Mouse (Mus musculus) embryonic facial prominence, embryonic 13.5 days (tissue): Measurements from ENCODE around the gene Cd248. TPM values are rescaled to one million over a fixed set of nuclear protein-coding genes. Genes with fewer than 3 reads are reported as not detected.
A peak's percentile ranks its signal among the peaks of the same experiment; 100 is the strongest.
"Not testable (repeated sequence)": the region's sequence is repeated elsewhere in the genome, so short reads cannot be mapped to it uniquely, and the experiment has no call there.

Experiments used
- ATAC-seq: fragments of 200-750 bp; cut with Nextera tagmentation; 2 replicates; pipeline ENCODE4 v1.8.0; 2017; ENCODE audit warnings: low read depth; ENCODE audit not compliant: insufficient number of reproducible peaks, insufficient read depth, low FRiP score, low TSS enrichment
- H3K27ac ChIP-seq: fragments of 300-500 bp; sonication (generic); 2 replicates; pipeline ENCODE4 v1.5.1; 2015; ENCODE audit warnings: moderate library complexity, mild to moderate bottlenecking, inconsistent platforms
- H3K27me3 ChIP-seq: fragments of 300-500 bp; sonication (generic); 2 replicates; pipeline ENCODE4 v1.6.1; 2015; ENCODE audit warnings: mild to moderate bottlenecking, inconsistent platforms
- H3K36me3 ChIP-seq: fragments of 300-500 bp; sonication (generic); 2 replicates; pipeline ENCODE4 v1.6.1; 2015; ENCODE audit warnings: mild to moderate bottlenecking, inconsistent platforms
- H3K4me1 ChIP-seq: fragments of 300-500 bp; sonication (generic); 2 replicates; pipeline ENCODE4 v1.6.1; 2015; ENCODE audit warnings: inconsistent platforms
- H3K4me2 ChIP-seq: fragments of 300-500 bp; sonication (generic); 2 replicates; pipeline ENCODE4 v1.6.1; 2015; ENCODE audit warnings: moderate library complexity, mild to moderate bottlenecking, inconsistent platforms
- H3K4me3 ChIP-seq: fragments of 300-500 bp; sonication (generic); 2 replicates; pipeline ENCODE4 v1.5.1; 2015; ENCODE audit warnings: mild to moderate bottlenecking, inconsistent platforms
- H3K9ac ChIP-seq: fragments of 300-500 bp; sonication (generic); 2 replicates; pipeline ENCODE4 v1.6.1; 2015; ENCODE audit warnings: mild to moderate bottlenecking, inconsistent platforms
- H3K9me3 ChIP-seq: fragments of 300-500 bp; sonication (generic); 2 replicates; pipeline ENCODE4 v1.6.1; 2016; ENCODE audit warnings: inconsistent platforms
- WGBS: fragments of 180-500 bp; shearing (Covaris S2); methylation state at CpG from one replicate; pipeline ENCODE4 v1.1.7; 2015; ENCODE audit warnings: mixed read lengths; 5-methylcytosine and 5-hydroxymethylcytosine counted together
- polyA plus RNA-seq: library from polyadenylated mRNA; unstranded; fragments of >200 nt; fragmentation: Nextera tagmentation; extraction: Ambion mirVana; gene quantifications from 2 replicates; pipeline ENCODE4 v1.2.1, GENCODE M21; 2015

Cd248 gene
- polyA plus RNA-seq, 1 experiment from 2014 or later, result 90.6 TPM

GRCm38 (mm10) chr19:5084834-5085144, 16.9 kb downstream of the Cd248 start:
- peaks cover 1% of the 10 kb centered on the region for H3K36me3 ChIP-seq
- H3K9me3 ChIP-seq, result no peaks in the 10 kb centered on the region
- peaks cover 68% of the 10 kb centered on the region for H3K27me3 ChIP-seq
- H3K9ac ChIP-seq, result peak overlapping the region; percentile 66
- ATAC-seq, result no peak
- no peak overlapping the region for H3K27ac ChIP-seq
- WGBS, result 5% methylated on average over 15 of the region's 15 CpGs
- H3K4me1 ChIP-seq, result peaks cover 26% of the 10 kb centered on the region
- H3K4me3 ChIP-seq, result peak overlapping the region; percentile 53
- H3K4me2 ChIP-seq, result peak overlapping the region; percentile 93

GRCm38 (mm10) chr19:5085145-5085863, 17.4 kb downstream of the Cd248 start, which contains the start of gene Tmem151a:
Gene Tmem151a (minus strand): TSS chr19:5085531.
- Histone ChIP-seq H3K4me3 (peak within 1 kb of the TSS; percentile 53), H3K9me3 (no peaks in the 10 kb centered on the region), H3K27ac (no peak within 1 kb of the TSS), H3K4me2 (peak within 1 kb of the TSS; percentile 93), H3K27me3 (peaks cover 63% of the 10 kb centered on the region), H3K36me3 (peaks cover 5% of the 10 kb centered on the region), H3K4me1 (peaks cover 26% of the 10 kb centered on the region), H3K9ac (peak within 1 kb of the TSS; percentile 66)
- no peak for ATAC-seq
- WGBS, result under 1% methylated on average over 69 of the region's 69 CpGs

- Histone ChIP-seq H3K36me3 (peaks cover 16% of the 10 kb centered on the region), H3K4me1 (peaks cover 26% of the 10 kb centered on the region), H3K27me3 (peaks cover 50% of the 10 kb centered on the region)
- not testable (repeated sequence) for ATAC-seq, H3K27ac ChIP-seq, H3K9me3 ChIP-seq, H3K9ac ChIP-seq, H3K4me3 ChIP-seq, H3K4me2 ChIP-seq
- WGBS, result 52% methylated on average over 4 of the region's 4 CpGs
Measured at GRCm38 (mm10) chr19:5086533-5086932, 18.7 kb downstream of the Cd248 start.

DNA sequence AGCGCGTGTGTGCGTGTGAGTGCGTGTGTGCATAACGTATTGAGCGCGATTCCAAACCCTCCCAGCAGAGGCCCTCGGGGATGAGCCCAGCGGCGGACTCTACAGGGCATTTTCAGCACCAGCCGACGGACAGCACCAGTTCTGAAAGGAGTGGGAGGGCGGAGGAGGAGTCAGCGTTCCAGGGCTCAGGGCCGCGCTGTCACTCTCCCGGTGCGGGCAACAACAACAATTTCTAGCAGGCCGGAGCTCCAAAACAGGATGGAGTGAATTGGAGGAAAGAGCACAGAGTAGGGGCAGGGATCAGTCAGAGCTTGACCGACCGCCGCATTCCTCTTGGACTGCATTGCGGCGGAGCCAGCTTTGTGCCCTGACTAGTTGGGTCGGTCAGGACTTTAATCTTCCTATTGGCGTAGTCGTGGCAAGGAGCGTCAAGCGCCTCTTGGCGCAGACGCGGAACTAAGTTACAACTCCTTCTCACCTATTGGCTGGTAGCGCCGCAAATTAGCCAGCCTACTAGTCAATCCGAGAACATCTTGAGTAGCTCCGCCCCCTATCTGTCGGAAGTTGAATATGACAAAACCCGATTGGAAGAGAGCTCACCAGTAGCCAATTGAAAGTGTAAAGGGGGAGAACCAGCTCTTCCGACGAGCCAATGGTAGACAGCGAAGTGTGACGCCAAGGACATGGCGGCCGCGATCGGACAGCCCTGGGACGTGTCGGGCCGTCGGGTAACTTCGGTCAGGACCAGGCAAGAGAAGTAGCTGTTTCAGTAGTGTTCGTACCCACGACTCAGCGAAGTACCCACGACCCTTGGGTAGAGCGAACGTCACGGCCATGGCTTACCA, 20.2 kb downstream of the Cd248 start, which contains the start of gene Yif1a:
Yif1a (plus strand) TSS at position 655 of the 845 bp plus-strand sequence.
- H3K27ac ChIP-seq, result peak within 1 kb of the TSS; percentile 82
- peak; percentile 87 for ATAC-seq

GRCm38 (mm10) chr19:5089324-5089723, 21.4 kb downstream of the Cd248 start:
- no peaks in the 10 kb centered on the region for H3K9me3 ChIP-seq
- peaks cover 38% of the 10 kb centered on the region for H3K36me3 ChIP-seq
- peak overlapping the region; percentile 84 for H3K9ac ChIP-seq
- H3K4me1 ChIP-seq, result peaks cover 36% of the 10 kb centered on the region
- WGBS, result 89% methylated on average over 4 of the region's 4 CpGs
- H3K27me3 ChIP-seq, result peaks cover 22% of the 10 kb centered on the region
- peak overlapping the region; percentile 90 for H3K4me2 ChIP-seq
- no peak for ATAC-seq
- H3K27ac ChIP-seq, result no peak overlapping the region
- H3K4me3 ChIP-seq, result peak overlapping the region; percentile 79

More for the DNA sequence above, 20.2 kb downstream of the Cd248 start, which contains the start of gene Yif1a:
- H3K9me3 ChIP-seq, result no peaks in the 10 kb centered on the region
- H3K4me2 ChIP-seq, result peak within 1 kb of the TSS; percentile 90
- WGBS, result under 1% methylated on average over 58 of the region's 58 CpGs
- H3K27me3 ChIP-seq, result peaks cover 35% of the 10 kb centered on the region
- H3K4me1 ChIP-seq, result peaks cover 26% of the 10 kb centered on the region
- peaks cover 31% of the 10 kb centered on the region for H3K36me3 ChIP-seq
- peak within 1 kb of the TSS; percentile 84 for H3K9ac ChIP-seq
- H3K4me3 ChIP-seq, result peak within 1 kb of the TSS; percentile 79

GRCm38 (mm10) chr19:5092083-5092482, 24.2 kb downstream of the Cd248 start:
- Histone ChIP-seq H3K36me3 (peaks cover 38% of the 10 kb centered on the region), H3K4me1 (peaks cover 50% of the 10 kb centered on the region), H3K9me3 (no peaks in the 10 kb centered on the region), H3K4me2 (no peak overlapping the region), H3K27me3 (no peaks in the 10 kb centered on the region), H3K9ac (no peak overlapping the region), H3K4me3 (no peak overlapping the region), H3K27ac (no peak overlapping the region)
- ATAC-seq, result no peak
- WGBS, result 88% methylated on average over 10 of the region's 10 CpGs

- Histone ChIP-seq H3K27ac (peak overlapping the region; percentile 51; the same call in 1 of the 2 replicates), H3K4me2 (no peak overlapping the region), H3K9me3 (no peaks in the 10 kb centered on the region), H3K27me3 (no peaks in the 10 kb centered on the region), H3K9ac (no peak overlapping the region), H3K36me3 (peaks cover 38% of the 10 kb centered on the region), H3K4me1 (peaks cover 57% of the 10 kb centered on the region), H3K4me3 (no peak overlapping the region)
- WGBS, result 75% methylated on average over 12 of the region's 12 CpGs
- no peak for ATAC-seq
Measured at GRCm38 (mm10) chr19:5093481-5094242, 25.8 kb downstream of the Cd248 start.

GRCm38 (mm10) chr19:5094243-5094632, 26.4 kb downstream of the Cd248 start:
- Histone ChIP-seq H3K27me3 (no peaks in the 10 kb centered on the region), H3K9me3 (no peaks in the 10 kb centered on the region), H3K4me3 (peak overlapping the region; percentile 16), H3K4me2 (peak overlapping the region; percentile 44), H3K36me3 (peaks cover 38% of the 10 kb centered on the region), H3K27ac (peak overlapping the region; percentile 51), H3K4me1 (peaks cover 59% of the 10 kb centered on the region), H3K9ac (peak overlapping the region; percentile 32; the same call in 1 of the 2 replicates)
- no peak for ATAC-seq
- 2% methylated on average over 21 of the region's 21 CpGs for WGBS

DNA sequence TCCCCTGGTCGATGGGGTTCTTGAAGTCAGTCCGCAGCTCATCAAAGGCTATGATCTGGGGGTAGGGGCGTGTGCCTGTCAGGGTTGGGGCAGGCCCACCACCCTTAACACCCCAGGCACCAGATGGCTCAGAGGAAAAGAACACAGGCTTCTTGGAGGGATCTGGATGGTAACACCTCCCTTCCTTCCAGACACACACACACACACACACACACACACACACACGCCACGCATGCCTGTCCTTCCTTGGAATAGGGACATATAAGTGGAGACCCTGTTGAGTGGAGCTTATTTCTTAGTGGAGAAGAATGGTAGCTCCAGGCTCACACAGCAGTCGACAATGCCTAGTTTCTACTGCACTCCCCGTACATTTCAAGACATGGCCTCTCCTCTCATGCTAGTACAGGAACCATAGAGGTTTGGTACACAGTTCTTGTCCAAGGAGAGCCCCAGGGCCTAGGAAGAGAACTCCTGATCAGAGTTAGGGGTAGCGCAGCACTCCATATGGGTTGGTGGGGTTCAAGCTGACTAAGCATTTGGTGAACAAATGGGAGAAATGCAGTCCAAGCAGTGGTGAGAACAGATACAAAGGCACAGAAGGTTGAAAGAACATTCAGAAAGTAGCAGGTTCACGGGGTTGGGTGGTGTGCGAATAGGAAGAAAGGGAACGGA, 27.0 kb downstream of the Cd248 start:
- peak overlapping the region; percentile 44 for H3K4me2 ChIP-seq
- H3K9me3 ChIP-seq, result no peaks in the 10 kb centered on the region
- H3K4me3 ChIP-seq, result peak overlapping the region; percentile 16; the same call in 1 of the 2 replicates
- H3K36me3 ChIP-seq, result peaks cover 41% of the 10 kb centered on the region
- peak overlapping the region; percentile 32; the same call in 1 of the 2 replicates for H3K9ac ChIP-seq
- 47% methylated on average over 11 of the region's 11 CpGs for WGBS
- peaks cover 63% of the 10 kb centered on the region for H3K4me1 ChIP-seq
- peak overlapping the region; percentile 12; the same call in 1 of the 2 replicates for H3K27ac ChIP-seq
- H3K27me3 ChIP-seq, result no peaks in the 10 kb centered on the region
- no peak for ATAC-seq

GRCm38 (mm10) chr19:5095887-5096474, 28.1 kb downstream of the Cd248 start:
- peak overlapping the region; percentile 79; the same call in 1 of the 2 replicates for H3K4me3 ChIP-seq
- no peak overlapping the region for H3K27ac ChIP-seq
- H3K4me2 ChIP-seq, result peak overlapping the region; percentile 91
- H3K9ac ChIP-seq, result peak overlapping the region; percentile 94; the same call in 1 of the 2 replicates
- no peak for ATAC-seq
- peaks cover 44% of the 10 kb centered on the region for H3K36me3 ChIP-seq
- WGBS, result 16% methylated on average over 9 of the region's 9 CpGs
- no peaks in the 10 kb centered on the region for H3K27me3 ChIP-seq
- H3K9me3 ChIP-seq, result no peaks in the 10 kb centered on the region
- H3K4me1 ChIP-seq, result peaks cover 64% of the 10 kb centered on the region
